Mouse (Mus musculus): ENCODE results near the gene Upk1a.

DNA sequence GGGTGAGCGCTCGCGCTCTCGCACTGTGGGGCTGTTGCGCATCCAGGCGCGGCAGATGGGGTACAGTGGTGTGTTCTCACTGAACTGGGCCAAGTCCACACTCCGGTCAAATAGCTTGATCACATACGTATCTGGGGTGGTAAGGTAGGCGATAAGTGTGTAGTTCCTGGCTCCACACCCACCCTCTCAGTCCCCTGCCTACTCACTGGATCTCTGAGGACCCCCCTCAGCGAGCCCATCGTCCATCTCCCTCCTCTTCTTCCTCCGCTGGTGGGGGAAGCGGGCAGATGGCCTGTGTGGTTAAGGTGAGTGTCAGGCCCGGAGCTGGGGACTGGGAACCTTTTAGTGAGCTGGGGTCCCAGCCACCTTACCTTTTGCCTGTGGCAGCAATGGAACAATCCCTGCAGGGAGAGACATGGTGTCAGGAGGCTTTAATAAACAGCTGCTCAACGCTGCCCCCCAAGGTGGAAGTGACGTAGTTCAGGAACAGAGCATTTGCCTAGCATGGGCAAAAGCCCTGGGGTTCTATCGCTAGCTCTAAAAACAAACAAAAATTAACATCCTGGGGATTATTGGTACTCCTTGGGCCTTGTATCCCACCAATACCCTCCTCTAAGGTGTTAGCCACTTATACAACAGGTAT, 55.6 kb downstream of the Upk1a start:
- TF ChIP-seq CTCF (conservative IDR thresholded peaks at IDR 0.05; ENCODE audit: low read length): no peak
- no peak for TF ChIP-seq POU5F1 (IDR thresholded peaks at IDR 0.05; ENCODE audit: borderline replicate concordance, low read length)
